Mouse (Mus musculus) induced T-regulatory cell, adult 2 months (primary cell): Measurements from ENCODE around the gene Bcr.

ENCODE experiments used
- DNase-seq: peaks from one replicate; pipeline ENCODE4 v3.0.0-alpha.2; 2012; ENCODE audit warnings: low read depth

Gene Bcr

DNA sequence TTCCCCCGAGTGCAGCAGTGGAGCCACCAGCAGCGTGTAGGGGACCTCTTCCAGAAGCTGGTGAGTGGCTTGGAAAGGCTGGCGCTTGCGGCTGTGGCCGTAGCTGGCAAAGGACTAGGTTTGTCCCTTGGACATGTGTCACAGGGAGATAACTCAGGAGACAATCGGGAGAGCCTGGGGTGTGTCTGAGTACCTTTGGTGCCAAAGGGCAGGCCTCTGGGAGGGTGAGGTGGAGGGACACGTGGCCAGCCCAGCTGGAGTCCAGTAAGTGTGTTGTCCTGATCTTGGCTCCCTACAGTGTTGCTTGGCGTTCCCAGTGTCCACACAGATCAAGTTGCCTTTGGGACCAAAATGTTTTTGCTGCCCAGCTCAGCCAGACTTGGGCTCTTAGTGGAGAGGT lies 71.2 kb downstream of the Bcr start:
- no peak for DNase-seq

- no peak for DNase-seq
These were observed 74.6 kb downstream of the Bcr start for GRCm38 (mm10) chr10:75134861-75135517.

GRCm38 (mm10) chr10:75135518-75136162 lies 75.2 kb downstream of the Bcr start:
- DNase-seq = no peak

GRCm38 (mm10) chr10:75137148-75137547 lies 76.8 kb downstream of the Bcr start:
- DNase-seq = peak; percentile 52

DNA sequence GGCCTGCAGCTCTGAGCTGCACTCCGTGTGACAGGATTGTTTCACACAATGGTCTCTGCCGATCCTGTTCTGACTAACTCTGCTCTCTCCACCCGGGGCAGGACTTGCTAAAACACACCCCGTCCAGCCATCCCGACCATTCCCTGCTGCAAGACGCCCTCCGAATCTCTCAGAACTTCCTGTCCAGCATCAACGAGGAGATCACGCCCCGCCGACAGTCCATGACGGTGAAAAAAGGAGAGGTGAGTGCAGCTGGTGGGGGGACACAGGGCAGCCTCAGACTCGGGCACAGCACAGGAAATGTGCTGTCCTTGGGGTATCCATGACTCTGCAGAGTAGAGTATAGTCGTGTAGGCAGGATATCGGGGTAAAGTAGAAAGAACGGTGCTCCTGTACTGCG lies 84.8 kb downstream of the Bcr start:
- no peak for DNase-seq

GRCm38 (mm10) chr10:75146001-75146400 lies 85.6 kb downstream of the Bcr start:
- DNase-seq = peak; percentile 83

GRCm38 (mm10) chr10:75146619-75147018 lies 86.2 kb downstream of the Bcr start:
- peak; percentile 51 for DNase-seq

GRCm38 (mm10) chr10:75148295-75148694 lies 87.9 kb downstream of the Bcr start:
- no peak for DNase-seq

GRCm38 (mm10) chr10:75150361-75150760 lies 90.0 kb downstream of the Bcr start:
- DNase-seq = no peak

DNA sequence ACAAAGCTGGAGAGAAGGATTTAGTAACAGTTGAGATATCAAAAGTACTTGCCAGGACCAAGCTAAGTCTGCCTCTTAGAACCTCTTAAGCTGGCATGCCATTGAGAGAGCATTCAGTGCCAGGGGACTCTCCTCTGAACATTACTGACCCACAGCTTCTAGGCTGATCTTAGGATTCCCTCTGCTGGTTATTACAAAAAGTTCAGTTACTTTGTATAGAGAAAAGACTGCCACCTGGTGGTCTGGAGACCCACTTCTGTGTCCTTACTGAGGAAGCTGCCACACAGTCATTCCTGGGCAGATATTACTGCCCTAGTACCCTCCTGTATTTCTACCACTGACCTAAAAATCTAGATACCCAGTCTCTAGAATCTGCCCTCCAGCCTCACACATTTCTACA lies 90.9 kb downstream of the Bcr start:
- peak; percentile 89 for DNase-seq

- no peak for DNase-seq
These were observed 96.4 kb downstream of the Bcr start for GRCm38 (mm10) chr10:75156835-75157234.

DNA sequence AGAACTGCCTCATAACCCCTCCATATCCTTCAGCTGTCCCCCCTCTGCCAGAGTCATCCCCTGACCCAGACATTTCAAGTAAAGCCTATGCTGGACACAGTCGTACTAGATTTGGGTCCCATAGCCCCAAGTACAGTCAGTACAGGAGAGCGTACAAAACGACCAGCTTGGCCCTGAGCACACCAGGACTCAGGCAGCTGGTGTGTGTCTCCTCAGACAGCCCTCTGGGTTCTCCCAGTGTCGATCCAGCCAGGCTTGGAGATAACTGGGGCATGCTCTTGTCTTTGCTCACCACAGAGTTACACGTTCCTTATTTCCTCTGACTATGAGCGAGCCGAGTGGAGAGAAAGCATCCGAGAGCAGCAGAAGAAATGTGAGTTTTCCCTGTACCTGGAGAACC lies 97.3 kb downstream of the Bcr start:
- no peak for DNase-seq

- DNase-seq = no peak
These were observed 98.0 kb downstream of the Bcr start for GRCm38 (mm10) chr10:75158356-75158755.

- DNase-seq = peak; percentile 29
These were observed 99.9 kb downstream of the Bcr start for GRCm38 (mm10) chr10:75160171-75160900.

DNA sequence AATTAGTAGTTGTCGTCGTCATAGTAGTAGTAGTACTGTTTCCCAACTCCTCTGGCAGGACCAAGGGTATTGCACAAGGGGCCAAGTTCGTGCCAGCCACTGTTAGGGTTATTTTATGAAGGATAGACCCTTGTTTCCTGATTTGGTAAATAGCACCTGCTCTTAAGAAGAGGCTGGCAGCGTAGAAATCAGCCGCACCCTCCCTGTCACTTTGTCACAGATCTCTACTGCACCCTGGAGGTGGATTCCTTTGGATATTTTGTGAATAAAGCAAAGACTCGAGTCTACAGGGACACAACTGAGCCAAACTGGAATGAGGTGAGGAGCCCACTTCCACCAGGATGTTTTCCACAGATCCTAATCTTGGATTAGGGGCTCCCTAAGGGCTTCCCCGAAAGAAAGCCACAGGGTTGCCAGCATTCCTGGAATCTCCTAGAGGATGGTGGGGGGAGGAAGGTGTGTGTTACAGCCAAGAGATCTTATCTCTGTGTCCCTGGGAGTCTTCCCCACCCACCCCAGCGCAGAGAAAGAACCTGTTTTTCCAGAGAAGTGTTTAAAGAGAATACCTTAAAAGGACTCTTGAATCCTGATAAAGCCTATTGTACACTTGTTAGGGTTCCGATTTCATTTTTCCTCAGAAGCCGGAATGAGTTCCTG lies 105.6 kb downstream of the Bcr start:
- no peak for DNase-seq

- DNase-seq = no peak
These were observed 106.2 kb downstream of the Bcr start for GRCm38 (mm10) chr10:75166601-75167000.

DNA sequence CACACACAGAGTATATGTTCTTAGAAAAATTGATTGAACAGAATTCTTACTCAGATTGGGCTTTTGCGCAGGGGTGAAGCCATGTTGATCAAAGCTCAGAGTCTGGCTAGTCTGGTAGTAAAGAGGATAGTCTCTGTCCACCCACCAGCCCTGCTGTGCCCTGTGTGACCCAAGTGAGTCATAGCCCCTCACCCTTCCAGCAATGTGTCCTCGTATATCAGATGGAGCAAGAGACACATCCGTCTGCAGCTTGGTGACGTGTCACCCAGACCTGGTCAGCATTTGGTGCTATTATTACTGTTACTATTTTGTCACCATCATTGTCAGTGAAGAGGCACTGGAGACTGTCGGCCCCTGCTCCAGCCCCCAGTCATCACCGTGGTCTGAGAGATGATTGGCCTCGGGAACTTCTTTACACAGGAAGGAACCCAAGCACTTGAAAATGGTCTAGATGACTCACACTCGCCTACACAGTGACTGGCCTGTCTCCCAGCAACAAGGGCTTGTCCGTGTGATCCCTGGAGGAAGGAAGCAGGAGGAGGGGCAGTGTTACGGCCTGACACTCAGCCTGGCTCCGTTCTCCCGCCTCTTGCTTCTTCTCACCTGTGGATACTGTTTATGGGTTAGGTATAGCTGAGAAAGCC lies 109.9 kb downstream of the Bcr start:
- DNase-seq = no peak

DNA sequence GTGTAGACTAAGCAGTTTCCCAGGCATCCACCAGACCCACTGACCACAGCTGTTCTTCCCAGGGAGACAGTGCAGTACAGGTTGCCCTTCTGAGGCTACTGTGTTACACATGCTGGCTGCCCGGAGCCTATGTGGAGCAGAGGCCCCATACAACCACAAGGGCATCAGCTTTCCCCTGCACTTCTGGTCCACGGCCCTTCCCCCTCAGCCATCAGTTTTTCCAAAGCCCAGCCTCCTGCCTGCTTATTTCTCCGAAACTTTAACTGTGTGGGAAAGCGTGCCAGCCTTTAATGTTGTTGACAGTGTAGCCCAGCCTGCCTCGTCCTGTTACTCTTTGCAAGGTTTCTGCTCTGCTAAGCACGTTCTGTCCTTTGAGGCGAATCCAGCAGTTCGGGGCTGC lies 112.7 kb downstream of the Bcr start:
- no peak for DNase-seq

DNA sequence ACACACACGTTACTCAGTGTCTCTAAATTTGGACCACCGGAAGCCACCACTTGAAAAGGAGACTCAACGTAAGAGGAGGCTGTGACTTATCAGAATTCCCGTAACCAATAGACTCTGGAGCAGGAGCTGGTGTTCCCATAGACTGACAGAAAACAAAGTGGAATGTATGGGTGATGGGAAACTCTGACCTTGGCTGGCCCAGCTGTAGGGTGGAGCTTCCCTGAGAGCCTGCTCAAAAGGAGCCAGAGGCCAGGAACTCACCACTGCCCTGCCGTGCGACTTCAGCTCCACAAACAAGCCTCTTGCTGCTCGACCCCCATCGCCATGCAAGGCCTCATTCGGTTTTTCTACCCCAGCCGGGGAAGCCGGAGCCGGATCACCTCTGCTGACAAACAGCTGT lies 113.3 kb downstream of the Bcr start:
- DNase-seq = no peak

DNA sequence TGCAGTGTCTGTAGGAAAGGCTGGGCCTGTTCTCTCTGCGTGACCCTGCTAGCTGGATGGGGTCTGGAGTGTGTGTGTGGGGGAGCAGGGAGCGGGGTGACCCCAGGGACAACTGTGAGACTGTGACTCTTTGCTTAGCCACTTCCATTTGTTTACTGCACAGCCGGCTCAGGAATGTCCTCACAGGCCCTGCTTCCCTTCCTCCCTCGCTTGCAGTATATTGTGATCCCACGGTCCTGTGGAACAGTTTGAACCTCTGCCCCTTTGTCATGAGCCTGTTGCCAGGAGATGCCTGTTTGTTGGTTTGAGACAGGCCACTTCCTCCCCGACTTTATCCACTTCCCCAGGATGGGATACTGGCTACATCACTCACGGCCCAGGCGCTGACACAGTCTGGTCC lies 116.1 kb downstream of the Bcr start:
- no peak for DNase-seq

DNA sequence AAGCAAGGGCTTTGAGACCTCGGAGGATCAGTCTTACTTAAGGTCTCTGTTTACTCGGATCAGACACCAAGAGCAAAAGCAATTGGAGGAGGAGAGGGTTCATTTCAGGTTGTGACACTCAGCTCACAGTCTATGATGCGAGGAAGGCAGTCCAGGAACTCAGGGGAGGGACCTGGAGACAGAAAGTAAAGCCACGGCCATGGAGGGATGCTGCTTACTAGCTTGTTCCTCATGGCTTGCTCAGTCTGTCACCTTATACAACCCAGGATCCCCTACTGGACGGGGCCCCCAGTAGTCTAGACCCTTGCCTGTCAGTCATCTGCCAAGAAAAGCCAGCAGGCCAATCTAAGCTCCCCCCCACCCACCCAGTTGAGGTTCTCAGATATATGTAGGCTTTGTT lies 118.5 kb downstream of the Bcr start:
- no peak for DNase-seq

- peak; percentile 84 for DNase-seq
These were observed 121.9 kb downstream of the Bcr start for GRCm38 (mm10) chr10:75182151-75182774.
